Mouse (Mus musculus): ENCODE results near the gene Orai1.

Orai1 gene

GRCm38 (mm10) chr5:123067395-123067995 lies 52.6 kb downstream of the Orai1 start:
- DNase-seq (ENCODE audit: low spot score) = peak; percentile 73

DNA sequence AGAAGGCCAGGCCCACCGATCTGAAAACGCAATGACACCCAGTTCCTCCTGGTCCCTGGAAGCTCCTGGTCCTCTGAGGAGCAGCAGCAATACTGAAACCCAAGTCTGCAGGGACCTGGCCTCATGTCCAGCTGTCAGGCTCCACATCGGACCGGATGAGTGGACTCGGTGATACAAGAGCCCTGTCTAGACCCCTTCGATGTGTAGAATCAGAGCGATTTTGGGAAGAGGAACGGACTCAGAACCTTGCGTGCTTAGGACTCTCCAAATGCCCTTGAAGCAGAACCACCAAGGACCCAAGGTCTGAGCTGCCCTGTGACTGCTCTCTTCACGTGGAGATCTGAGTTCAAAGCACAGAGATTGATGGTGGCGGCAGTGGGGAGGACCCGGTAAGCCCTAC lies 53.2 kb downstream of the Orai1 start, which contains the start of gene Tmem120b:
TSS of gene Tmem120b (plus strand) at position 301 of the 400 bp plus-strand sequence.
- DNase-seq (ENCODE audit: low spot score) = no peak

GRCm38 (mm10) chr5:123068714-123069113 lies 53.8 kb downstream of the Orai1 start:
- DNase-seq (ENCODE audit: low spot score) = no peak

DNA sequence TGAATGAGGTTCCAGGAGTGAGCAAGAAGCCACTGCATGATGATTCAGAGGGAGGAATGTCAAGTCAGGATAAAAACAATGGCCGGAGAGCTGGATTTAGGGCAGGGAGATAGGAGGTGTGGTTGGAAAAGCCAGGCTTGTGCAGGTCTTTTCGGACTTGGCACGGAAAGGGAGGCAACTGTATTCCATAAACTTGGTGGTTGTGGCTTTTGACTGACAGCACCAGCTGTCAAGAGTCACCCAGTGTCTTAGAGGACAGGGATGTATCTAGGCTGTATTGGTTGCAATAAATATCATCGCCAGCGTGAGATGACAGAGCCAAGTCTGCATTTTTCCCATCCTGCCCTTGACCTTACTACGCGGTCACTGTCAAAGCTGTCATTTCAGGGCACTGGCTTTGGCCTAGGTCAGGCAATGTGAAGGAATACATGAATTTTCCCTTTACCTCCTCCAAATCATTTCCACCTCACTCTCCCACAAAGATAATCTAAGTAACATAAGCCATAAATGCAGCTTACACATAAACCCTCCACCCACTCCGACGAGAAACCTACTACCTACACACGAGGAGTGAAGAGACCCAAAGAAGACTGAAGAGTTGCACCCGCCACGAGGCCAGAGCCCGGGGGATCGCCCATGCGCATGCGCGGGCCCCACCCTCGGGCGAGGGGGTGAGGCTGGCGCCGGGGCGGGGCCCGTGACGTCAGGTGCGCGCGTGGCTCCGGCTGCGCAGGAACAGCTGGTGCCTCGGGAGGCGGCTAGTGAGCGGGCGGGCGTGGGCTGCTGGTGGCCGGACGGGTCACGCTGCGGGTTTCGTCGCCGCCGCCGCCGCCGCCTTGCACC lies 60.9 kb downstream of the Orai1 start:
- peak; percentile 89 for DNase-seq (ENCODE audit: low spot score)

- peak; percentile 65 for DNase-seq (ENCODE audit: low spot score)
These were observed 61.8 kb downstream of the Orai1 start for GRCm38 (mm10) chr5:123076419-123077281.

- DNase-seq (ENCODE audit: low spot score) = no peak
These were observed 64.7 kb downstream of the Orai1 start for GRCm38 (mm10) chr5:123079568-123079967.

GRCm38 (mm10) chr5:123080041-123080440 lies 65.2 kb downstream of the Orai1 start:
- DNase-seq (ENCODE audit: low spot score) = no peak
